Comparison of ENCODE assay signal across 8 mouse cellular contexts in the genomic region with DNA sequence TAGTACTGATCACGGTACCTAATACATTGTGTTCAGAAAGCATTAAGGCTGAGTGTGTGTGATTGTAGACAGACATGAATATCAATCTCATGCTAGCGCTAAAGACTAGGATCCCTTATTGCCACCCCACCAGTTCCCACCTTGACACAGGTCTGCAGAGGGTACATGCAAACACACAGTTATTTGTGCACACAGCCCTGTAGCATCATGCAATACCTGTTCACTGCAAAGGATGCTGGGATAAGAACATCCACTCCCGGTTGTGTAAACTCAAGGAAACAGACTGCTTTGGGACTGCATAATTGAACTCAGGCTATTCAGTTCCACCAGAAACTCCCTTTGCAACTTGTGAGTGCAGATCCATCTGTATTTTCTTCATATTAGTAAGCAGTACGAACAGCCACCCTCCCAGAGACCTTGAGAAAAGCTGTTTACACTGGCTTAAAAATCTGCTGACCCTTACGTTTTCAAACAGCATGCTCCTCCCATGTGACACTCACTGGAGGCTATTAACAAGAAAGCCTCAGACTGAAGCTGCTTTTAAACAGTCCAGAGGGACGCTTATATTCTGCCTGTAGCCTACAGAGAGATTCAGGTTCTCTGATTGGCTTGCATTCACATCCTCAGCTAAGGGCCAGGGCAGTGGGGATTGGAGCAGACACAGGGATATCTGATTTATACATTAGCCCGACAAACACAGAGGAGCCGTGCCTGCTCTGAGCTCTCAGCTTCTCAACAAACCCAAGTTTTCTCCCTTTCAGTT. TPM values are rescaled to one million over a fixed set of nuclear protein-coding genes. Genes with fewer than 3 reads are reported as not detected.
A peak's percentile ranks its signal among the peaks of the same experiment; 100 is the strongest.
DNase-seq lines count a peak whose midpoint lies in the region; ATAC-seq lines count a peak whose summit lies in the region.

No protein-coding gene starts in this region.

- peak overlapping the region; percentile 45 for H3K9ac ChIP-seq in neural tube, embryonic 13.5 days

- no peaks in the 10 kb centered on the region for H3K9me3 ChIP-seq in neural tube, embryonic 13.5 days

- DNase-seq in adrenal gland, postnatal 14 days = peak; percentile 44
- no peak for DNase-seq in adrenal gland, postnatal 25 days
- peak; percentile 43 for DNase-seq in right cerebral cortex, postnatal 25 days
- DNase-seq in right cerebral cortex, adult 18-20 months = no peak
- DNase-seq in kidney, adult 9 months = peak; percentile 59
- DNase-seq in lung, postnatal 4 days = no peak
- no peak for DNase-seq in ovary, postnatal 10 days (ENCODE audit: low spot score)

- ATAC-seq in neural tube, embryonic 13.5 days (ENCODE audit: low read depth) = peak; percentile 95

- H3K27ac ChIP-seq in neural tube, embryonic 13.5 days (replicated peaks) = peak overlapping the region; percentile 76

- H3K27me3 ChIP-seq in neural tube, embryonic 13.5 days = no peaks in the 10 kb centered on the region

- peak overlapping the region; percentile 31 for H3K4me2 ChIP-seq in neural tube, embryonic 13.5 days

- peaks cover 26% of the 10 kb centered on the region for H3K4me1 ChIP-seq in neural tube, embryonic 13.5 days (replicated peaks)

- 30% methylated on average over 8 of the region's 8 CpGs for WGBS in neural tube, embryonic 13.5 days

- no peaks in the 10 kb centered on the region for H3K36me3 ChIP-seq in neural tube, embryonic 13.5 days

- H3K4me3 ChIP-seq in neural tube, embryonic 13.5 days = no peak overlapping the region

RNA-seq across cellular contexts. Expression of a gene that starts 42.8 kb away (rescaled TPM):
- total RNA-seq in adrenal gland, postnatal 14 days (2021) = 3.8 and 4.4 TPM in 2 replicates
- total RNA-seq in adrenal gland, postnatal 25 days (2021) = 12.2 and 23.4 TPM in 2 replicates
- polyA plus RNA-seq in neural tube, embryonic 13.5 days (2015; fragmentation: Nextera tagmentation; extraction: Ambion mirVana) = 4.2 and 5.2 TPM in 2 replicates

Comparison
In these comparisons a context has a peak if more than half of its experiments do, and no peak if none do; other contexts are left out.
1. DNase-seq: peak in adrenal gland, postnatal 14 days (single experiment), right cerebral cortex, postnatal 25 days (single experiment) and kidney, adult 9 months (single experiment); none in adrenal gland, postnatal 25 days (single experiment), right cerebral cortex, adult 18-20 months (single experiment), lung, postnatal 4 days (0 of 2) and ovary, postnatal 10 days (single experiment).